Mouse (Mus musculus): ENCODE data around the gene Tmem119. TPM values are rescaled to one million over a fixed set of nuclear protein-coding genes. Genes with fewer than 3 reads are reported as not detected.
"Not testable (repeated sequence)": the region's sequence is repeated elsewhere in the genome, so short reads cannot be mapped to it uniquely, and the experiment has no call there.

Tmem119 gene
- polyA plus RNA-seq, 1 experiment: 1.2 TPM

GRCm38 (mm10) chr5:113815638-113816152 lies 15.4 kb upstream of the Tmem119 start:
- Histone ChIP-seq H3K9me3 (replicated peaks; ENCODE audit: control insufficient read depth, insufficient read depth, low read length, poor library complexity, severe bottlenecking) (no peaks in the 10 kb centered on the region), H3K4me3 (ENCODE audit: low read depth, low read length) (no peak overlapping the region), H3K36me3 (ENCODE audit: control insufficient read depth, insufficient read depth, low read length, poor library complexity, severe bottlenecking) (no peaks in the 10 kb centered on the region), H3K9ac (ENCODE audit: low read depth, poor library complexity, severe bottlenecking) (no peak overlapping the region), H3K27me3 (ENCODE audit: control insufficient read depth, insufficient read depth, low read length, poor library complexity, severe bottlenecking) (no peaks in the 10 kb centered on the region), H3K4me1 (ENCODE audit: control insufficient read depth, insufficient read depth, low read length) (peaks cover 3% of the 10 kb centered on the region), H3K27ac (ENCODE audit: insufficient read depth, low read length) (no peak overlapping the region)
- TF ChIP-seq POLR2A (IDR thresholded peaks at IDR 0.05; ENCODE audit: insufficient read depth, low read length): no peak
- TF ChIP-seq EP300 (IDR thresholded peaks at IDR 0.05; ENCODE audit: insufficient read depth, low read depth, low read length): no peak
- TF ChIP-seq CTCF (IDR thresholded peaks at IDR 0.05; ENCODE audit: low read depth, low read length): peak; percentile 84

- Histone ChIP-seq H3K36me3 (ENCODE audit: control insufficient read depth, insufficient read depth, low read length, poor library complexity, severe bottlenecking) (no peaks in the 10 kb centered on the region), H3K9me3 (replicated peaks; ENCODE audit: control insufficient read depth, insufficient read depth, low read length, poor library complexity, severe bottlenecking) (no peaks in the 10 kb centered on the region), H3K27ac (ENCODE audit: insufficient read depth, low read length) (no peak overlapping the region), H3K4me3 (ENCODE audit: low read depth, low read length) (no peak overlapping the region), H3K27me3 (ENCODE audit: control insufficient read depth, insufficient read depth, low read length, poor library complexity, severe bottlenecking) (no peaks in the 10 kb centered on the region), H3K4me1 (ENCODE audit: control insufficient read depth, insufficient read depth, low read length) (peaks cover 3% of the 10 kb centered on the region), H3K9ac (ENCODE audit: low read depth, poor library complexity, severe bottlenecking) (no peak overlapping the region)
- TF ChIP-seq EP300 (IDR thresholded peaks at IDR 0.05; ENCODE audit: insufficient read depth, low read depth, low read length): no peak
- no peak for TF ChIP-seq CTCF (IDR thresholded peaks at IDR 0.05; ENCODE audit: low read depth, low read length)
- no peak for TF ChIP-seq POLR2A (IDR thresholded peaks at IDR 0.05; ENCODE audit: insufficient read depth, low read length)
Observed at GRCm38 (mm10) chr5:113815041-113815389, 14.7 kb upstream of the Tmem119 start.

- no peaks in the 10 kb centered on the region for H3K27me3 ChIP-seq (ENCODE audit: control insufficient read depth, insufficient read depth, low read length, poor library complexity, severe bottlenecking)
- no peaks in the 10 kb centered on the region for H3K9me3 ChIP-seq (replicated peaks; ENCODE audit: control insufficient read depth, insufficient read depth, low read length, poor library complexity, severe bottlenecking)
- H3K36me3 ChIP-seq (ENCODE audit: control insufficient read depth, insufficient read depth, low read length, poor library complexity, severe bottlenecking): no peaks in the 10 kb centered on the region
- TF ChIP-seq CTCF (IDR thresholded peaks at IDR 0.05; ENCODE audit: low read depth, low read length) (no peak), POLR2A (IDR thresholded peaks at IDR 0.05; ENCODE audit: insufficient read depth, low read length) (no peak), EP300 (IDR thresholded peaks at IDR 0.05; ENCODE audit: insufficient read depth, low read depth, low read length) (no peak)
- peaks cover 3% of the 10 kb centered on the region for H3K4me1 ChIP-seq (ENCODE audit: control insufficient read depth, insufficient read depth, low read length)
- H3K27ac ChIP-seq (ENCODE audit: insufficient read depth, low read length): no peak overlapping the region
- H3K9ac ChIP-seq (ENCODE audit: low read depth, poor library complexity, severe bottlenecking): peak overlapping the region; percentile 26; the same call in 1 of the 2 replicates
- H3K4me3 ChIP-seq (ENCODE audit: low read depth, low read length): peak overlapping the region; percentile 24
Observed at GRCm38 (mm10) chr5:113814111-113815040, 14.1 kb upstream of the Tmem119 start.

- TF ChIP-seq CTCF (IDR thresholded peaks at IDR 0.05; ENCODE audit: low read depth, low read length): peak; percentile 87
- no peak for TF ChIP-seq POLR2A (IDR thresholded peaks at IDR 0.05; ENCODE audit: insufficient read depth, low read length)
- TF ChIP-seq EP300 (IDR thresholded peaks at IDR 0.05; ENCODE audit: insufficient read depth, low read depth, low read length): no peak
- Histone ChIP-seq H3K27ac (ENCODE audit: insufficient read depth, low read length) (no peak overlapping the region), H3K36me3 (ENCODE audit: control insufficient read depth, insufficient read depth, low read length, poor library complexity, severe bottlenecking) (no peaks in the 10 kb centered on the region), H3K9ac (ENCODE audit: low read depth, poor library complexity, severe bottlenecking) (no peak overlapping the region), H3K27me3 (ENCODE audit: control insufficient read depth, insufficient read depth, low read length, poor library complexity, severe bottlenecking) (no peaks in the 10 kb centered on the region), H3K4me1 (ENCODE audit: control insufficient read depth, insufficient read depth, low read length) (peaks cover 3% of the 10 kb centered on the region), H3K9me3 (replicated peaks; ENCODE audit: control insufficient read depth, insufficient read depth, low read length, poor library complexity, severe bottlenecking) (no peaks in the 10 kb centered on the region), H3K4me3 (ENCODE audit: low read depth, low read length) (no peak overlapping the region)
Observed at GRCm38 (mm10) chr5:113813608-113814007, 13.3 kb upstream of the Tmem119 start.

GRCm38 (mm10) chr5:113812638-113813037 lies 12.3 kb upstream of the Tmem119 start:
- H3K4me1 ChIP-seq (ENCODE audit: control insufficient read depth, insufficient read depth, low read length): peaks cover 3% of the 10 kb centered on the region
- no peaks in the 10 kb centered on the region for H3K9me3 ChIP-seq (replicated peaks; ENCODE audit: control insufficient read depth, insufficient read depth, low read length, poor library complexity, severe bottlenecking)
- no peaks in the 10 kb centered on the region for H3K36me3 ChIP-seq (ENCODE audit: control insufficient read depth, insufficient read depth, low read length, poor library complexity, severe bottlenecking)
- TF ChIP-seq CTCF (IDR thresholded peaks at IDR 0.05; ENCODE audit: low read depth, low read length) (no peak), EP300 (IDR thresholded peaks at IDR 0.05; ENCODE audit: insufficient read depth, low read depth, low read length) (no peak), POLR2A (IDR thresholded peaks at IDR 0.05; ENCODE audit: insufficient read depth, low read length) (no peak)
- no peaks in the 10 kb centered on the region for H3K27me3 ChIP-seq (ENCODE audit: control insufficient read depth, insufficient read depth, low read length, poor library complexity, severe bottlenecking)
- no peak overlapping the region for H3K27ac ChIP-seq (ENCODE audit: insufficient read depth, low read length)
- no peak overlapping the region for H3K4me3 ChIP-seq (ENCODE audit: low read depth, low read length)
- no peak overlapping the region for H3K9ac ChIP-seq (ENCODE audit: low read depth, poor library complexity, severe bottlenecking)

GRCm38 (mm10) chr5:113811824-113812420 lies 11.6 kb upstream of the Tmem119 start:
- not testable (repeated sequence) for H3K9me3 ChIP-seq (replicated peaks; ENCODE audit: control insufficient read depth, insufficient read depth, low read length, poor library complexity, severe bottlenecking); H3K27ac ChIP-seq (ENCODE audit: insufficient read depth, low read length); H3K27me3 ChIP-seq (ENCODE audit: control insufficient read depth, insufficient read depth, low read length, poor library complexity, severe bottlenecking); H3K9ac ChIP-seq (ENCODE audit: low read depth, poor library complexity, severe bottlenecking); H3K4me3 ChIP-seq (ENCODE audit: low read depth, low read length); H3K4me1 ChIP-seq (ENCODE audit: control insufficient read depth, insufficient read depth, low read length); H3K36me3 ChIP-seq (ENCODE audit: control insufficient read depth, insufficient read depth, low read length, poor library complexity, severe bottlenecking)
